Mouse (Mus musculus) A20 (cell line): Measurements from ENCODE around the gene Mlycd.

Experiments used
- DNase-seq: peaks from one replicate; pipeline ENCODE4 v3.0.0-alpha.2; 2011; ENCODE audit warnings: low read depth, low spot score

Mlycd gene

DNA sequence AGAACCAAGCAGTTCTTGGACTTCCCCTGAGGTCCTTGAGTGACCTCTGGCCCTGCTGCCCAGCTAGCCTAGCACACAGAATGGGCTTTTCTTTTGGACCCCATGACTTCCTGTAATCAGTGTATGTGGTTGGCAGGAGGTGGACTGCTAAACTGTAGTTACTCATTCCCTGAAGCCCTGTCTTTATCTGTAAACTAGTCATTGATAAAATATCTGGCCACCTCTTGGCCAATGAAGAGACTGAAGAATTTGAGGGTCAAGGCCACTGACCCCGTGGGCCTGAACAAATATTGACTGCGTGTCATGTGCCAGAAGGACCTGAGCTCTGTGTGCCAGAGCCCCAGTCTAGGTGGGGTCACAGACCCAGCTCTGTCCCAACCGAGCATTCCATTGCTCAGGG lies 37.7 kb downstream of the Mlycd start:
- no peak for DNase-seq

DNA sequence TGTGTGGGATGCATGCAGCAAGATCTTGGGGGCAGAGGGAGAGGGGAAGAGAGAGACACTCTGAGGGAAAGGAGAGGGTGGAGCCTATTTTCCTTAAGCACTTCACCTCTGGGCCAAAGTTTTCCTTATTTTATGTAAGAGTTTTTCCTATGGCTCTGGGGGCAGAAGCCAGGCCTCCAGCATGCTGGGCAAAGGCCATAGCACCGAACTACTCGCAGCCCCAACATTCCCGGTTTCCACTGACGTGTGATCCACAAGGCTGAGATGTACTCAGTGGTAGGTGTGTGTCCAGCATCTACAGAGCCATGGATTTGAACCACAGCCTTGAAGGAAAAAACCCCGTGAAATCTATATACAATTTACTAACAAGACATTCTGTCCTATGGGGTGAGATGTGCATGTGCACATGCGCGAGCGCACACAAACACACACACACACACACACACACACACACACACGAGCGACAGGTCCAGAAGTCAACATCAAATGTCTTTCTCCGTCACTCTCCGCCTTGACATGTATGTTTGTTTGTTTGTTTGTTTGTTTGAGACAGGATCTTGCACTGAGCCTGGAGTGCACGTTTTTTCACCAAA lies 39.0 kb downstream of the Mlycd start, which contains the start of gene Osgin1:
TSS of gene Osgin1 (plus strand) at position 543 of the 593 bp plus-strand sequence.
- no peak for DNase-seq

DNA sequence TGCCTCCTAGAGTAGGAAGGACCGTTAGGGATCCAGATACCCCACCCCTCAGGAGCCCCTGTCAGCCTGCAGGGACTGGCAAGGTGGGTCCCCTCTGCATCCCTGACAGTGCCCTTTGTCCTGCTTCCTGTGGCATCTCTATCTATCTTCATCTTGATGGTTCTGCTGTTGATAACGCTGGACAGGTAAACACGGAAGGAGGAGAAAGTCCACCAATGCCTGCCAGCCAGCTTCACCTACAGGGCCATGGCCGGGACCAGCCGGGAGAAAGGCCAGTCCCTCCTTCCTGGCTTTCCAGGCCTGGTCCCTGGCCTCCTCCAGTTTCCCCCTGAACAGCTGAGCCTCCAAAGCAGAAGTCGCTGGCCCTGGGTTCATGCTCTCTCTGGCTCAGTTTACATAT lies 39.9 kb downstream of the Mlycd start:
- no peak for DNase-seq

DNA sequence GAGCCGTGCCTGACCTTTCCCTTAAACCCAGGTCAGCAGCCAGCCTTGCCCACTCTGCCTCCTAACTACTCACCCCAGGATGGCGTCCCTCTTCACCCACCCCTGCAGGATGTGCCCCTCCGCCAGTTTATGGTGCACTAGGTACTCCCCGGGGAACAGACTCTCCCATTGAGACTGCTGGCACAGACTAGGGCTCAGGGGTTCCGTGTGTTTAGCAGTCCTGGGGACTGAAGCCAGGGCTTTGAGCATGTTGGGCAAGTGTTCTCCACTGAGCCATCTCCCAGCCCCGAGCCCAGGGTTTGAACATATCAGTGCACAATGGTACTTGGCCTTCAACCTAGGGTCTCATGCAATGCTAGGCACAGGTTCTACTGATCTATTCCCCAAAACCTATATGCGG lies 40.8 kb downstream of the Mlycd start:
- DNase-seq: no peak

DNA sequence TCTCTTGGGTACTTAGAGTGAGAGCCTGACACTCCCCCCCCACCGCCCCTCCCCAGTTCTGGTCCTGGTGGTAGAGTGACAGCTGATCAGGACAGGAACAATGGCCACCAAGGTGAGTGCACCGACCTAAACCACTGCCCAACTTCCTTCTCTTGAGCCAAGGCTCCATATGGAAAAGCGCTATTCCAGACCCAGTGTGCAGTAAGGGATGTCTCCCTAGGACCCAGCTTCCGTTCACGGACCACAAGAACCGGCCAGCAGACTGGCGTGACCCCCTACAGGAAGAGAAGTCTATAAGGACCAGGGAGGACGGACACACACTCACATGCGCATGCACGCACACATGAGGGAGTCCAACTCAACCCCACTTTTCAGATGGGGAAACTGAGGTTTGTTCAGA lies 41.7 kb downstream of the Mlycd start:
- DNase-seq: no peak

DNA sequence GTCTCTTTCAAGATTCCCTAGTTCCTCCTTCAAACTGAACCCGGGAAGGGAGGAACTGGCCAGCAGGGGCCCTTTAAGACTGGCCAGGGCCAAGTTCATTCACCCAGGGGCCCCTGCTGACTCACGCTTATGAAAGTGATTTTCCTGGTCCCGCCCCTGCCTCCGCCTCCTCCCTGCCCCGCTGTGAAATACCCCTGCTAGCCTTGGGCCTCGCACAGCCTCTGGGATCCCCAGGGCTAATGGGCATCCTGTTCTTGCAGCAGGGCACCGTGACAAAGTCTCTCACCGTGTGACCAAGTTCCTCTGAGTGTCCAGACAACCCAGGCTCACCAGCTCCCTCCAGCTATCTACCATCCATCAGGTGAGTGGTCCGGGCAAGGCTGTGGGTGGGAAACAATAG lies 42.3 kb downstream of the Mlycd start:
- peak; percentile 58 for DNase-seq

DNA sequence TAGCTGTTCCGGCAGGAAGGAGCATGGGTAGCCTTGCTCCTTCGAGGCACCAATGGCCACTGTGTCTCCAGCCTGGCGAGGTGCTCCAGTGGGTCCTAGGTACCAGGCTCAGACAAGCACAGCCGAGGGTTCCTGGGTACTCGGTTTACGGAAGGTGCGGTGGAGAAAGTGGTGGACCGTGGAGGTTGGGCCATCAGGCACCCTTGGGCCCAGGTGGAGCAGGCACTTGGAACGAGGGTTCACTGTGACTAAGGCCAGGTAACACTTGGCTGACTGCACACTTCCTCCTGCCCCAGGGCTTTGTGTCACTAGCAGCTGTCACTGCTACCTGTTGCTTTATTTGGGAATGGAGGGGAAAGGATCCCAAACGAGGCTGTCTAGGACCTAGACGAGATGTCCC lies 42.8 kb downstream of the Mlycd start:
- DNase-seq: peak; percentile 57

DNA sequence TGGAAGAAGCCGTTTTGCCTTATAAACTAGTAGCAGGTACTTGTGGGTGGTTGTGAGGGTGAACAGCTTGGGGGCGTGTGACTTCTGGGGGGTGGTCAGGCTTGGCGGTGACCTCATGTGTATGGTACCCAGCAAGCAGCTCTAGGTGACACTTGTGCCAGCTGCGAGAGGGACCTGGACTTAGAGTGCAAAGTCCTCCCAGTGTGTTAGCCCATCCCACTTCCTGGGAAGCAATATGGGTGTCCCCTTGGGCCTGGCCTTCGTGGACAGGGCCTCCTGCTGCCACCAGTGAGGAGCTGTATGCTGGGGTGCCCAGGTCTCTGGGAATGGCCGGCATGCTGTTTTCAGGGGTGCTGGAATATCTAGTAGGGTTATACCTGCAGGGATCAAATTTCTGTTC lies 44.2 kb downstream of the Mlycd start:
- DNase-seq: no peak

DNA sequence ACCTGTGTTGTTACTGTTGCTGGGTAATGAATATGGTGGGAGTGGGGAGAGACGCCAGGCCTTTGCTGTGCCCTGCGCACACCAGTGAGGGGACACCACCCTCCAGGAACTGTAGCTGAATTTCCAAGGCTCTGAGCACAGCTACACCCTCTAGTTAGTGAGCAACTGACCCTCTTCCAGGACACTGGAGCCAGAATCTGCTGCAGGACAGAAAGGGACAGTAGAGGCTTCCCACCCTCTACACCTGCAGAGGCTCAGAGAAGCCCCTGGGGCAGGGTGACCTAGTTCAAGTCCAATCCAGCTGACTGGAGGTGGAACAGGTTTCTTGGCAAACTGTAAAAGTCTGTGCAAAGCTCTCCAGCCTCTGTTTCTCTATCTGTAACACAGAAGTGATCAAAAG lies 44.7 kb downstream of the Mlycd start:
- no peak for DNase-seq

DNA sequence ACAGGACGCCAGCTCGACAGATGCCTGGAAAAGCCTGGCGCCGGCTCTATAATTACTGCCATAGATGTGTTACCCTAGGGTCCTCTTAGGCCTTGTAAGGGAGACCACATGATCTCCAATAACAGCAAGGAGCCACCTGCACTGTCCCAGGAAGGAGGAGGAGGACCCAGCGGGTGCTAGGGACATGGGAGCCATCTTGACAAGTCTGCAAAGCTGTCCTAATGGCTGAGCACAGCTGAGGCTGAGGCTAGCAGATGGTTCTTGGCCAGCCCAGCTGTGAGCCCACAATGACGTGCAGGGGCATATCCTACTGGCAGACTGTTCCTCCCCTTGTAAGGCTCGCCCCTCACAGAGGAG lies 45.2 kb downstream of the Mlycd start:
- no peak for DNase-seq

DNA sequence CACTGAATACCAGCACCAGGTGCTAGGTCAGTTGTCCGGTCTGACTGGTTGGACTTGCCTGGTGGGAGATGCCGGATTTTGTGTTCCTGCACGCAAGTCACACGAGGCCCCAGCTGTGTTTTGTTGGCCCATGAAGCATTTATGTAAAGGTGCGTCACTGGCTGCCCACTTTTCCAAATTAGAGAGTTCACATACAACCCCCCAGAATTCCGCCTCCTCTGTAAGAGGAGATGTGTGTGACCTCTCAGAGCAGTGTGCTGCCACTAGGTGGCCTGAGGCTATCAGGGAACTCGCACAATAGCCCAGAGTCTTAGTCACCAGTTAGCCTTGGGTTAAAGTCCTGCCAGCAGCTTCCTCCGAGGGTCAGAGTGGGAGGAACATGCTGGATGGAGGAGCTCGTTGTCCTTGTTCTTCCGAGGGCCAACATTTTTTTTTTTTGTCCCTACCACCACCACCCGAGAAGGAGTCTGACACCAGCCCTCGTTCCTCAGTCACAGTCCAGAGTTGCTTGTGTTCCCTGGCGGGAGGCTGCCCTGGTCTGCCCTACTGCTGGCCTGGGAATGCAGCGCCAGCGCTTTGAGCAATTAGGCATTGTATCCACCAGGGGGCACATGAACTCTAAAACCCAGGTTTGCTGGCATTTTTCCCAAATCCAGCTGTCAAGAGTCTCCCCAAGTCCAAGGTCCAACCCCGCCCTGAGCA lies 45.7 kb downstream of the Mlycd start:
- DNase-seq: peak; percentile 47

DNA sequence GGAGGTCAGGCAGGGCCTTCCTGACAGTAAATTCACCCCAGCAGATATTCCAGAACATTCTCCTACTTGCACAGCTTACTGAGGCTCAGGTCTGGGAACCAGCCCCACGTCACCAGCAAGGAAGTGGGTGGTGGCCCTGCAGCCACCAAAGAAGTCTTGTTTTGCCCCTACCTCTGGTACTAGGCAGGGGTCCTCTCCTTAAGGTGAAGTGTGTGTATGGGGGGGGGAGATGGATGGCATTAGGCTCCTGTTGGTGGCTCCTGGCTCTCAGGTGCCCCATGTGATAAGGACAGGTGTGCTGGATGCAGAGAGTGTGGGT lies 46.2 kb downstream of the Mlycd start:
- DNase-seq: no peak

DNA sequence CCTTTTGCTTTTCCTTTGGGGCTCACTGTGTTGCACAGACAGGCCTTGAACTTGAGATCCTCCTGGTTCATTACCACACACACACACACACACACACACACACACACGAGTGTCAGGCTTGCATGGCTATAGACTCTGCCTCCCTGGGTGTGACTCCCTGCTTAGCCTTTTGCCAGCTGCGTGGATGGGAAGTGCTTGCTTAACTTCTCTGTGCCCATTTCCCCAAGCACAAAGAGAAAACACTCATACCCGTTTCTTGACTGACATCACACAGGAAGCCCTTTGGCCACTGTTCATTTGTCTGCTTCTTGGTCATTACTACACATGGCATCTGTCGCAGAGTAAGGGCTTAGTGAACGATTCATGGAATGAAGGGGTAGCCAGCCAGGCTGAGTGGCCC lies 47.3 kb downstream of the Mlycd start:
- no peak for DNase-seq

DNA sequence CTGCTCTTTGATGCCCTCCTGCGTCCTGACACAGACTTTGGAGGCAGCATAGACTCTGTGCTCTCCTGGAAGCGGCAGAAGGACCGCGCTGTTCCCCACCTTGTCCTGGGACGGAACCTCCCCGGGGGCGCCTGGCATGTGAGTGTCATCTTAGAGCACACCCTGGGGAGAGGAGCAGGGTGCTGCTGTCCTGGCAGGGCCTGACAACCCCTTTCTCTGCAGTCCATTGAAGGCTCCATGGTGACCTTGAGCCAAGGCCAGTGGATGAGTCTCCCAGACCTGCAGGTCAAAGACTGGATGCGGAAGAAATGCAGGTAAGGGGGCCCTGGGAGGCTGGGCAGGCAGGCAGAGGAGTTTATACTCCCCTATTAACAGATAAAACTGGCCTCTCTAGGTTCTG lies 48.3 kb downstream of the Mlycd start:
- no peak for DNase-seq

DNA sequence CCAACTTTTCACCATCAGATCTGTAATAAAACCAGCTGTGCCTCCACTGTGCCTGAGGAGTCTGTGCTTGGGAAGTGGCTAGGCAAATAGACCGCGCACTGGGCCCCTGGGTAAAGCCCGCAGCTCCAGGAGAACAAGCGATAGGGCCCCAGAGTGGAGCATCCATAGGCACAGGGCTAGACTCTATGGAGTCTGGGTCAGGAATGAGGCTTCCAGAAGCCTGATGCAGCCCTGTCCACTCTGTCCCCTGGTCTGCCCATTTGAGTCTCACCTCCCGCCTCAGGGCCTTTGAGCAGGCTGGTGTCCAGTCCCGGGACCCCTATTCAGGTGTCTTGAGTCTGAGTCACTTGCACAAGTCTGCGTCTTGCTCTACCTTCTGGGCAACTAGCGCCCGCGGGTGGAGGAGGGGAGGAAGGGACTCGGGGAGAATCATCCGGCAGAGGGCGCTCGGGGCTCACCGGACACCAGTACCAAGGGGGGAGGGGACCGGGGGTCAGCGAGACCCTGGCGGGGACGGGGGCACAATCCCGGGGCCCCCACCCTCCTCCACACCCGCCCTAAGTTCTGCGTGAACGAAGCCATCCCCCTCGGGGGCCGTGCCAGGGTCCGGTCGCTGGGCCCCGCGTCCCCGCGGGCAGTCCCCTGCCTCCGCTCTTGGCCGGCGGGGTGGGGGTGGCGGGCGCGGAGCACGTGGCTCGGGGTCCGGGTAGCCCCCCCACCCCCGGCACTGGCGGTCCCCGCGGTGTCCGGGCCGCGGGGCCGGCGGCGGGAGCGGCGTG lies 51.7 kb downstream of the Mlycd start, which contains the start of gene Necab2:
TSS of gene Necab2 (plus strand) at position 509 of the 779 bp plus-strand sequence.
- DNase-seq: no peak

DNA sequence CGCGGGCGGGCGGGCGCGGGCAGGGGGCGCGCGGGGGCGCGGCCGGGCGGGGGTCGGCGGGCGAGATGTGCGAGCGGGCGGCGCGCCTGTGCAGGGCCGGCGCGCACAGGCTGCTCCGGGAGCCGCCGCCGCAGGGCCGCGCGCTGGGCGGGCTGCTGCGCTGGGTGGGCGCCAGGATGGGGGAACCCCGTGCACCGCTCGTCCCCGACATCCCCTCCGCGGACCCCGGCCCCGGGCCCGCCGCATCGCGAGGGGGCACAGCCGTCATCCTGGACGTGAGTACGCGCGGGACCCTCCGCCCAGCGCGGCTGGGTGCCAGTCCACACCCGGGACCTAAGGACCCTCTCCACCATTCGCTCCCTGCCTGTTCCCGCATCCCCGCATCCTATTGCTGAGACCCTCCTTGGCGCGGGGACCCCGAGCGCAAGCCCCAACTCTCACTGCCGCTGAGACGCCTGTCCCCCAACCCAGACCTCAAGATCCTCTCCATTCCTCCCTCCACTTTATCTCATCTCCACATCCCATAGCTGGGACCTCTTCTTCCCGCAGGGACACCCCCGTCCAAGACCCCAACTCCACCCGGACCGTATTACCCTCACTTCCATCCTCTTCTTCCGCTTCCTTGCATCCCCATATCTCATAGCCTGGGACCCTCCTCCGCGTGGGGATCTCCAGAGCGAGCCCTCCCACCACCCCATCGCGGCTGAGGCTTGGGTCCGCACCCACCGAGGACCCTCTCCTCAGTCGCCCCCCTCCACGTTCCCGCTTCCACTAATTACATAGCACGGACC lies 52.5 kb downstream of the Mlycd start:
- no peak for DNase-seq

DNA sequence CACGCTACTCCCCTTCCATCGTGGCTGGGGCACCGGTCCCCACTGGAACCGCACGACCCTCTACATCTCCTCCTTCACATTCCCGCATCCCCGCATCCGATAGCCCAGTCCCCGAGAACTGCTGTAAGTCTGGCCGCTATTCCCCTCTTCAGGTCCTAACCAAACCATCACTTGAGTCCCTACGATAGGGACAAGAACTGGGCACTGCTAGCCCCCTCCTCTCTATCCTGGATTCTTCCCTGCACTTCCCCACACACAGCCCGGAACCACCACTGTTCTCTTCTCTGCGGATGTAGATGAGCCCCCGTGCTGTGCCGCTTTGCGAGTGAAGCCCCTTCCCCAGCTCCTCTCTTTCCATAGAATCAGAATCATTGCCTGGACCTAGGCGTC lies 53.1 kb downstream of the Mlycd start:
- DNase-seq: no peak

DNA sequence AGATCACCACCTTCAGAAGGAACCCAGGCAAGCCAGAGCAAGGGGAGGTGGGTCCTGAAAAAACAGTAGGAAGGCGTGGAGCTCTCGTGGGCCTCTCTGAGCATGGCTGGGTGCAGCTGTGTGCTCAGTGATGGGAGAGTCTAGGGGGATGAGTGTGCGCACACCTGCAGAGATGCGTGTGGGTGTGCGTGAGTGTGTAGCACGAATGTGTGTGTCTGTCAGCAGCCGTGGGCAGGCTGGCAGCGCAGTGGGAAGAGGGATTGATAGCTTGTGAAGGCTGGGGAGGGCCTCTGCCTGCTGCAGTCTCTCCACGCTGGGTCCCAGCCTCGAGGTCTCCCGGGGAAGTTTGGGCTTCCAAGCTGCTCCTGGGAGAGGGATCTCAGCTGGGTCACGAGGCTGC lies 54.9 kb downstream of the Mlycd start:
- DNase-seq: no peak

DNA sequence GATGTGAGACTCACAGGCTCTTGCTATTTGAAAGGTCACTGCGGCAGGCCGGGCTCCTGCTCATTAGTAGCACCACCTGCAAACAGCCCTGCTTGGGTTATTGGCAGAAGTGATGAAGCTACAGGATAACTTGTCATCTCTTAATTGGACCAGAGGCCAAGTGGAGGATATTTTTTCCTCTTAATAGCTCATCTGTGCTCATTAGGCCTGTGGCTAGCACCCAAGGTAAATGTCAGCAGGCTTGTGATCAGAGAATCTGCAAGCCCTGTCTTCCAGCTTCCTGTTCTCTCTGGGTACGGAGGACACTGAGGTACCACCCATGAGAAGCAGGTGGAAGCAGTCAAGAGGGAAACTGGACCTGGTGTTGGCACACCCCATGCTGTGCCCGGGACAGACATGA lies 56.5 kb downstream of the Mlycd start:
- no peak for DNase-seq

DNA sequence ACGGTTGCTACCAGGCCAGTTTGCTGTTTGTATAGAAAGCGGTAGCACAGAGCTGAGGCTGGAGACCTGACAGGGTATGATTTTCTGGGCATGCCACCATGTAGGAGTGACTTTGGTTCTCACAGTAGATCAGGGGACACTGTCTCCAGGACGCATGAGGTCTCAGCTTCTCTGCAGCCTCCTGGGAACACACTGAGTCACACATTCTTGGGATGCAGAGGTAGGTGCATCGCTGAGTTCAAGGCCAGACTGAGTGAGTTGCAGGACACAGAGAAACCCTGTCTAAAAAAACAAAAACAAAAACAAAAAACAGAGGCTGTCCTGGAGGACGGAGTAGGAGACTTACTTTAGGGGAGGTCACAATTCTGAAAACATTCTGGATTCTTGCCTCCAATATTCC lies 58.2 kb downstream of the Mlycd start:
- DNase-seq: no peak

DNA sequence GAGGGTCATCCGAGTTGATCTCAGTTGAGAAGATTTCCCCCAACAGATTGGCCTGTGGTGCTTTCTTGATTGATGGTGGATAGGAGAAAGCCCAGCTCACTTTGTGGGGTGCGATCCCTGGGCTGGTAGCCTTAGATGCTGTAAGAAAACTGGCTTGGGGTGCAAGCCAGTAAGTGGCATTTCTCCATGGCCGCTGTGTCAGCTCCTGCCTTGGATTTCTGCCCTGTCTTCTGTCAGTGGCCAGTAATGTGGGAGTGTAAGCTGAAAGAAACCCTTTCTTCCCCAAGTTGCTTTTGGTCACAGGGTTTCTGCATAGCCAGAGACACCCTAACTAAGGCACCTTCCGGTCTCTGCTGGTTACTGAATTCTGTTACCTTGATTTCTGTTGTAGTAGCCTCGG lies 61.4 kb downstream of the Mlycd start:
- DNase-seq: no peak

DNA sequence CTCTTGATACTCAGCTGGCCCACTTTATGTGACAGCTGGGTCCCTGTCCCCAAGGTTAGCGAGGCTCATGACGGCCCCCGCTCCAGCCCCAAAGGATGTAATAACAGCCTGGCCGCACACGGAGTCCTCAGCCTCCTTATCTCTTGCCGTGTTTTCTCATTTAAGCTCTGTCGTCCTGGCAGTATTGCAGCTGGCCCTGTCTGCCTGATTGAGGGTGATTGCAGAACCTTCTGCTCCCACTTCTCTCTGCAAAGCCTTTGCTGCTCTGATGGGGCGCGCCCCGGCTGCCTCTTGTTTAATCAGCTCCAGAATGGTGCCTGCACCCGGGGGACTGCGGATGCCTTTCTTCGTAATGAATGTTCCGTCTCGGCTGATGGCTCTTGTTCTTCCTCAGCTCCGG lies 65.0 kb downstream of the Mlycd start:
- peak; percentile 83 for DNase-seq
